Mouse (Mus musculus) heart, adult 2 months (tissue): ENCODE results near the gene Capn9.

Experiments used
- CTCF ChIP-seq: fragments of 200-600 bp; IDR thresholded peaks from 2 replicates; pipeline ENCODE4 v1.8.1; 2022; ENCODE audit warnings: antibody characterized with exemption, mild to moderate bottlenecking, moderate library complexity
- EP300 ChIP-seq: fragments of 200-500 bp; IDR thresholded peaks from 2 replicates; pipeline ENCODE4 v1.6.1; 2011; ENCODE audit warnings: low read depth, low read length, control low read depth; ENCODE audit not compliant: insufficient read depth
- POLR2A ChIP-seq: fragments of 200-500 bp; IDR thresholded peaks from 2 replicates; pipeline ENCODE4 v1.6.1; 2011; ENCODE audit warnings: mild to moderate bottlenecking, low read depth, low read length, control low read depth; ENCODE audit not compliant: insufficient read depth

GRCm38 (mm10) chr8:124604066-124604465 lies 28.2 kb downstream of the Capn9 start:
- TF ChIP-seq POLR2A (no peak), CTCF (0 out of 2 replicates have a peak, but pooled peaks have one; percentile 3), EP300 (no peak)
